Mouse (Mus musculus): ENCODE results near the gene Dcp1a.
A peak's percentile ranks its signal among the peaks of the same experiment; 100 is the strongest.

Dcp1a gene

GRCm38 (mm10) chr14:30562343-30562742 is 83.0 kb downstream of the Dcp1a start:
- no peak for DNase-seq

- DNase-seq: peak; percentile 52
Measured at GRCm38 (mm10) chr14:30564451-30564850, 85.1 kb downstream of the Dcp1a start.

DNA sequence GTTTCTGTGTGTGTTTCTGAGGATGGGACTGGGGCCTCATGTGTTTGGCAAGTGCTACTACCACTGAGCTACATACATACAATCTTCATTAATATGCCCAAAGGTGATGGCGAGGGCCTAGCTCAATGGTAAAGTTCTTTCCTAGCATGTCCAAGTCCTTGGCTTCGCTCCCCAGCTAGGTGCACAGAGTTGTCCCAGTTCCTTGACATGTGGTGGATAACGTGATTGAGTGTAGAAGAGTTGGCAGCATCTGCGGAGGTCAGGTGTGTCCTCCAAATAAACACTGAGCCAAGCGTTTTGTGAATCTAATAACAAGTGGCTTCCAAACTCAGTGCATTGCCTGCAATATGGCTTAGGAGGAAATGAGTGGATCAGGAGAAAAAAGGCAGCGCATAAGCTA is 87.0 kb downstream of the Dcp1a start:
- DNase-seq: no peak

DNA sequence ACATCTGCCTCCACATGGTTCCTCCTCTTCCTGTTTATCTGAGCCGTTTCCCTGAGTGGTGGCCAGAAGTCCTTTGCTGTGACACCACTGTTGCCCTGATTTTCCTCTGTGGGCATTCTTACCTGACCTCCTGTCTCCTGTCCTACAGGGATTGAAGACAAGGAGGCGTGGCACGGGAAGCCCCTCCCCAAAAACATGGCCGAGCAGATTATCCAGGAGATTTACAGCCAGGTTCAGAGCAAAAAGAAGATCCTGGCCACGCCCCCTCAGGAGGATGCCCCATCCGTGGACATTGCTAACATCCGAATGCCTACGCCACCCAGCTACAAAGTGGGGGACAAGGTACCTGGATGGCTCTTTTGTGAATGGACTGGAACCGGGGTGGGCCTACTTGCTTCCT is 88.7 kb downstream of the Dcp1a start:
- no peak for DNase-seq

GRCm38 (mm10) chr14:30570303-30570702 is 91.0 kb downstream of the Dcp1a start:
- no peak for DNase-seq

DNA sequence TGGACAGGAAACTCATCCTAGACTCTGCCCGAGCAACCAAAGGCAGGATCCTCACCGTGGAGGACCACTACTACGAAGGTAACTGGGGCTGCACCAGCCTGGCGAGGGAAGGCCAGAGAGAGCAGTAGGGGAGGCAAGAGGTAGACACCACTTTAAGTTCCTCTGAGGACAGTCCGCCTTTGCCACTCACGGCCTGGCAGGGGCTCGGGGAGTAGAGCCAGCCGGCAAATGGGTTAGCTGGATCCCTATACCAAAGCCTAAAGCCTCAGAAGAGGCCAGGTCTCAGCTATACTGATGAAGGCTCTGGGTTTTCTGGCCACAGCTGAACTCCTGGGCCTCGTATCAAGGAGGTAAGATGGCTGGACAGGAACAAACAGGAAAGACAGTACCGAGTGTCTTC is 92.9 kb downstream of the Dcp1a start:
- DNase-seq: no peak

DNA sequence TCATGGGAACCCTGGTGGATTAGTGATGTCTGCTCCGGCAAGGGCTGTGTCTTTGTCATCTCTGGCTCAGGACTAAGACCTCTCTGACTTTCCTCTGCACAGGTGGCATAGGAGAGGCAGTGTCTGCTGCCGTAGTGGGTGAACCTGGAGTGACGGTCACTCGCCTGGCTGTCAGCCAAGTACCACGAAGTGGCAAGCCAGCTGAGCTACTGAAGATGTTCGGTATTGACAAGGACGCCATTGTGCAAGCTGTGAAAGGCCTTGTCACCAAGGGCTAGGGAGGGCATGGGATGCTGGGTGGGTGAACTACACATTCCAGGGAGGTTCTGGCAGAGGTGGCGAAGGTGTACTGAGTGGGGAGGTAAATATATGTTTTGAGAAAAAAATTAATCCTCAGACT is 93.9 kb downstream of the Dcp1a start:
- no peak for DNase-seq

DNA sequence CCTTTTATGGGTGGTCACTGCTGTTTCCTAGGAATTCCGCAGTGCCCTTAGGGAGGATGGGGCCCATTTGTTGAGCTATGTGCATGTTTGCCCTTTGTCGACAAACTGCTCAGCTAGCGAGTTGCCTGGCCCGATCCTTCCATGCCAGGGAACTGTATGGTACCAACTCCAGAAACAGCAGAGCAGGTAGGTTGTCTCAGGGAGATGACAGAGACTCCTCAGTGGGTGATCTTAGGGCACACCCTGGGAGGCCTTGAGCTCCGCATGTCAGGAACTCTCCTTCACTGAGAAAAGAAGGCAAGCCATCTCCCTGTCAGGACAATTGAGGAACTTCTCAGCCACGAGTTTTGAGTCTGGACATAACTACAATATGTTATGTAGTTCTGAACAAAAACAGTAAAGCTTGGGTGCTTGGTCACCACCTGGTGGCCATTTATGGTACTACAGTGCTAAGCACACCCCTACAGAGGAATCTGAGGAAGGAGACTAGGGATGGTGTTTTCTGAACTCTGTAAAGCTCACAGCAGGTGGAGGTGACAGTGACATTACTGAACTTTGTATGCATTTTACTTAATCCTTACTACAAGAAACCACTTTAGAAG is 94.7 kb downstream of the Dcp1a start:
- peak; percentile 64 for DNase-seq

DNA sequence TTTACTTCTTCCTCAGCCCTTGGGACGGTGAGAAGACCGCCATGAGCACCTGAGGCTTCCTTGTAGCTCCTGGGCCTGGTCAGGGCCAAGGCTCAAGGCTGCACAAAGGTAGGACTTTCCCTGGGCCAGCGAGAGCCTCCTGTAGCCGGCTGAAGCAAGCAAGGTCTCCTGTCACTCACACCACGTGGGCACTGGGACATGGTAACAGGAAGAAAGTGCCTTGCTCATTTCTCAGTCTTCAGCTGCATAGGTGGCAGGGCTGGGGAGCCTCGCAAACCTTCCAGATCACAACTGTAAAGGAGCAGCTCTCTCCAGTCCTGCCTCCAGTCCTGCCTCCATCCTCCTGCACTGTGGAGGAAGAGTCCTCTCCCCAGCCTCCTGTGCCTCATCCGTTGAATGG is 96.5 kb downstream of the Dcp1a start:
- DNase-seq: no peak

- DNase-seq: no peak
Measured at GRCm38 (mm10) chr14:30576260-30576659, 96.9 kb downstream of the Dcp1a start.

All from layer of hippocampus, adult 9-11 months (tissue).